Mouse (Mus musculus): ENCODE data around the gene Pvalb.

Gene Pvalb

DNA sequence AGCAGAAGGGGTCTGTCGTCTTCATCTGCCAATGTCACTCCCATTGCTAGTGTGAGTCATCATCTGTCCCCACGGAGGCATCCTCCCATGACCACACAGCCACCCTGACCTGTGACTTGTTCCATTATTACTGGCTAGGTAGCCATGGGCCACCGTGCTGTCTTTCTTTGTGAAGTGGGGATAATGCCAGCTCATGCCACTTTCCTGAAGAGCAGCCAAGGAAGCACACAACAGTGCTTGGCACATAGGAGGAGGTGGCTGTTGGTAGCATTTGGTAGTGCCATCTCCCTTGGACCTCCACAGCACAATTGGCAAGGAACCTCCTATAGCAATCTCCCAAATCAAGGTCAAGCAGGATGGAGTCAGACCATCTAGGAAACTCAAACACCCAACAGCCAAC lies 11.9 kb downstream of the Pvalb start:
- DNase-seq, result no peak

DNA sequence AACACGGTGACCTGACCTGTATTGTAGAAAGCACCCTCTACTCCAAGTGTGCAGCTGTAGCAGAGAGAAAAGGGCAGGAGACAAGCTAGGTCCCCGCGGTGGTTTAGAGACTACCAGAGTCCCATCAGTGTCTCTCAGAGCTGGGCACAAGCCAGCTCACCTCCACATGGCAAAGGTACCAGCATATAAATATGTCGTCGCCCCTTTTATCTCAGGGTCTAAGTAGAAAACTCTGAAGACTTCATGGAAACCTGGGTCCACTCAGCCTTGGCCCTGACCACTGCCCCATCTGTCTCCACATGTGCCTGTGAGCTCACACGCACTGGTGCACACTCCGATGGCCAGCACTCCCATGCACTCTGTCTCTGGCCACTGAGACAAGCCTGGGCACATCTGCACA lies 16.6 kb downstream of the Pvalb start:
- no peak for DNase-seq

DNA sequence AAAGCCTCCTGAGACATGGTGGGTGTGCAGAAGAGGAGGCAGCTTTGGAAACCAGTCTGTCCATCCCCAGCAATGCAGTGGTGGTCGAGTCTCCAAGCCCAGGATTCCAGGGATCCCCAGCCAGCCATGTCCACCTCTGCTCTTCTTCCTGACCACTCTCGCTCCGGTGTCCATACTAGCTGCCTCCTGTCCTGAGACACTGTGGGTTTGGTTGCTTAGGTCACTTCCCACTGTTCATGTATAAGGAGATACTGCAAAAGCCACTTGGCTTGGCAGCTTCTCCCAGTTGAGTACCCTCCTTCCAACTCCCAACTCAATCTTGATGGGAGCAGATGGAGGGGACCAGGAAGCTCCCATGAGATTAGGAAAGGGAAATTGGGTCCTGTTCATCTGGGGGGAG lies 17.7 kb downstream of the Pvalb start:
- no peak for DNase-seq

DNA sequence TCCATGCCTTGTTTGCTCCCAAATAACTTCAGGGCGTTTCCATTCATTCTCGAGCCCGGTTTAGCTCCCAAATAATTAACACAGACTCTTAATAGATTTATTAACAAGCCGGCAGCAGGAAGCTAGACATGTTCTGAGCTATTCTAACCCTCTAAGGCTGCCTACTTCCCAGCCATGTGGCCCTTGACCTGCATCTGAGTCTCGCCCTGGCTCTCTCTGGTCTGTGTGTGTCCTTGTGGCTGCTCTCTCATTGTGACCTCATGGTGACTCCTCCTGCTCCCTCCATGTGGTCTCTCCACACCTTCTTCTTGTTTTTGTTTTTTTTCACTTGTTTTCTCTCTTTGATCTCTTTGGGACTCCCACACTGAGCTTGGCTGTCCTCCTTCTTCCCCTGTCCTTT lies 19.3 kb downstream of the Pvalb start:
- no peak for DNase-seq

DNA sequence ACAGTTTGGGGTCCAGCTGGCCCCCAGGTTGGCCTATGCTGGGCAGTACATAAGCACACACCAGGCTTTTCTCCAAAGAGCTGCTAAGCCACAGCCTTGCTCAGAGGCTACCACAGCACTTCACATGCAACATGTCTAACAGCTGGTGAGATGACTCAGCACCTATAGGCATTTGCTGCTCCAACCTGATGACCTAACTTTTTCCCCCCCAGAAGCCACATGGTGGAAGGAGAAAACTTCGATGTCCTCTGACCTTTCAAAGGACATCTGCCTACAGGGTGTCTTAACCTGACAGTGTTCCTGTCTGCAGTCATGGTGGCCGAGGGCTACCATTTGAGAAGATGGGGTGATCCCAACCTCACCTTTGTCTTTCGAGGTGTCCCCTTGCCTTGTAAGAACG lies 20.6 kb downstream of the Pvalb start:
- no peak for DNase-seq

DNA sequence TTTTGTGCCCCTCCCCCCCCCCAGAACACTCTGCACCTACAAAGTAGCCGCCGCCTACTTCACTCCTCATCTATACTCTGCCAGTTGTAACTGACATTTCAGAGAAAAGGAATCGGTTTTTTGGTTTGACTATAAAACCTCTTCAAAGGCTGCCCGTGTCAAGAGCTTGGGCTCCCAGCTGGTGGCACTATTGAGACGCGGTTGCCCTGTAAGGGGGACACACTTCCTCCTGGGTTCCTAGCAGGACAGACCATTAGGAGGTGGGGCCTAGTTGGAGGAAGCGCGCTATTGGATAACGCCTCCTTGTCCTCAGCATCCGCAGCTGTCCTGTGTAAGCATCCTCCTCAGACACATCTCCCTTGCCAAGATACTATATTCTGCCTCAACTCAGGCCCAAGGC lies 21.3 kb downstream of the Pvalb start:
- no peak for DNase-seq

DNA sequence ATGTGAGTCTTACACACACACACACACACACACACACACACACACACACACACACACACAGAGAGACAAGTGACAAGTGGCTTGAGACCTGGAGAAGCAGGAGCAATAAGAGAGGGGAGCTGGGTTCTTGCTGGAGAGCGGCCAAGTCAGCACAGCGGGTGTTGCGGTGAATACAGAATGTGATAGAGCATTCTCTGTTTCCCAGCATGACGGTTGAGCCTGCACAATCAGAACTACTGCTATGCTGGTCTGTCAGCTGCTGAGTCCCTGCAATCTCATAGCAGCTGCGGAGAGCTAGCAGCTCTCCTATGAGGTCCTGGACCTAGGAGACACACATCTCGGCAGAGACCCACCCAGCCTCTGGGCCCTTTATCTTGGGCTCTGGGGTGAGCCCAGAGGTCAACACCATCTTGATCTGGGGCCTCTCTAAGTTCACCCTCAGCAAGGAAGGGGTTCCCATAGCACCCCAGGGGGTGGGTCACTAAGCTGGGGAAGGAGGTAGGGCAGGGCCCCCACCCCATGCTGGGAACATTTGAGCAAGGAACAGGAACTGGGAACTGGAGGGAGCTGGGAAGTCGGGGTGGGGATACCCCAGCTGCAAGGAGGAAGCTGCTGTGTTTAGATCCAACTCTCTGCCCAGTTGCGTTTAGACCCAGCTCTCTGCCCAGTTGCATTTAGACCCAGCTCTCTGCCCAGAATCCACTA lies 24.3 kb downstream of the Pvalb start:
- DNase-seq, result peak; percentile 37

DNA sequence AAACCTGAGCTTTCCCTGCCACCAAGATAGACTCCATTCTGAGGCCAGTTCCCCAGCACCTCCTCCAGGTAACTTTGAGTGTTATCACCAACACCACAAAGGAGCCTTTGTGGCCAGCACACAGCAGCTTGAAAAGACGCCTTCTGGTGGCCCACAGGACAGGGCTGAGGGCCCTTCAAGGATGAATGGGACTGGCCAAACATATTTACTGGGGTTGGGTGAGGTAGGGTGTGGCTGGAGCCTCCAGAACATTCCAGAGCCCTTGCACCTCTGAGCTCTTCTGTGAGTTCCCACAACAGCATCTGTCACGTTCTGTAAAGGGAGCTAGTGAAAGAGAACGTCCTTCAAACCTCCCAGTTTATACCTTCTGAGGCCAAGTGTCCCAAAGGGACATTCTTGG lies 26.4 kb downstream of the Pvalb start:
- no peak for DNase-seq

DNA sequence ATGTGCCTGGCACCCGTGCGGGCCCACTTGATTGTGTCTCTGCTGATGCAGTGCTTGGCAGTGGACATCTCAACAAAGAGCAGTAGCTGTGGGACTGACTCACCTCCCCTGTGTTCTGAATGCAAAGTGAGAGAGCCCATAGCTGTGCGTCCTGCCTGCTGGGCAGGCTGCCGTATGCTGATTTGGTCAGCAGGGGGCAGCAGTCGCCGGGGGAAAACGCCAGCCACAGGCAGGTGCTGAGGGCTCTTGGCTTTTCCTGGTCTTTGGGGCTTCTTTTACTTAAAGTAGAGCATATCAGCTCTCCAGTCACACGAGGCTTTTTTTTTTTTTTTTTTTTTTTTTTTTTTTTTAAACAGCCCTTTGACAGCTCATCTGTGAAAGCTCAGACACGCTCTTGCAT lies 27.8 kb downstream of the Pvalb start:
- DNase-seq, result peak; percentile 89

DNA sequence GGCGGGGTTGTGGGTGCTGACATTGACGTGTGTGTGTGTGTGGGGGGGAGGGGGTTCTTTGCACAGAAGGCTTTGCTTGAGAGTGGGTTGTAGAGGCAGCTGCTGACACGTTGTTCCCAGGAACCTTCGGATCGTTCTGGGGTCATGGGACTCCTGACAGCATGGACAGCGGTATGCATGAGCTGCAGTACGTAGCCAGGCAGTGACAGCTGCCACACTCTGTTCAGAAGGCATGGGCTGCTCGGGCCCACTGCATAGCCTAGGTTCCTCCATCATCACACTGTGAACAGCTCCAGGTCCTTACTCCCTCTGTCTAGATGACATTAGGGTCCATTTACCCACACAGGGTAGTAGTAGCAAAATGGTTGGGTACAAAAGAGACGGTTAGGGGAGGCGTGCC lies 28.9 kb downstream of the Pvalb start:
- DNase-seq, result no peak

DNA sequence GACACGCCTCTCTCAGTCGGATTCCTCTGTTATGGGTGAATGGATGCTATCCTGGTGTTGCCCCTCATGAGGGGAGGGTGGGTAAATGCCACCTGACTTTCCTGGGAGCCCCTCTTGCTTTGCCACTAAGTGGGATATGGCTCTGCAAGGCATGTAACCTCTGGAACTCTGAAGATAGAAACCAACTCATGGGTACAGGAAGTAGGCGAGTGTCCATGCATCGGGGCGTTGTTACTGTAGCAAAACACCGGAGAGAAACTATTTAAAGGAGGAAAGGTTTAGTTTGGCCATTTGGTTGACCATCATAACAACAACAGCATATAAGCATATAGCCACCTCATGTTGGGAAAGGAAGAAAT lies 31.3 kb downstream of the Pvalb start:
- no peak for DNase-seq

DNA sequence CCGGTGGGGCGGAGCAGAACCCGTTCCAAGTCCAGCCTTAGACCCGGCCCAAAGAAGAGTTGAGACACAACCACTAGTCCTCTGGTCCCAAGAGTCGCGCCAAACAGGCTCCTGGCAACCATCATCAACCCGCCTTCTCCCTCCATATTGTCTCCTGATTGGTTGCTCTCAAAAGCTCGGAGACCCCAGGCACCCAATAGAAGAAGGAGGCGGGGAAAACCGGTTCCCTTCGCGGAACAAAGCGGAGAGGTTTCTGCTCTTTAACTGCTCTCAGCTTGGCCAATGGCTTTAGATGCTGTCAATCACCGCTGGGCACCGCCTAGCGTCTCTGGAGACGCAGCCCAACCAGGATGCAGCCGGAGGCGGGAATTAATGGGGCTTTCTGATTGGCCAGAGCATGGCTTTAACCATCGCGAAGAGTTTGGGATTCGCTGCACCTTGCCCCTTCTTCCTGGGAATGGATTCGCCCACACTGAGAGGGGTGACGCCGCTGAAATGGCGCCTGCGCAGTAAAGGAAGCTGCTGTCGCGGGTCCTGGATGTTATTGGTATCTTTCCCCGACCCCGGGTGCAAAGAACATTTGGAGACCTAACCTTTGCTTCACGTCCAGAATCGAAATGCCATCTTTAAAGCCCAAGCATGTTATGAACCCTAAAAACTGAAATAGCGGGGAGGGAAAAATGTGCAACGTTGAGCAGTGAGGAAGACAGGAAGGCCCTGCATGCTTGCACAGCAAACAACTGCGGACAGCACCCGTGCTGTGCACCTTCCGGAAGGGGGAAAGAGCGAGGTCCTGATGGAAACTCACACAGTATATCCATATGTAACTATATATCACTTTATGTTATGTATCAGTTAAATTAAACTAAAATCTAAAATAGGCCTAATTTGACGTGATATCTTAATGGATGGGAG lies 32.0 kb downstream of the Pvalb start, which contains the start of gene Ift27:
TSS of gene Ift27 (minus strand) at position 136 of the 915 bp plus-strand sequence.
- DNase-seq, result peak; percentile 98

DNA sequence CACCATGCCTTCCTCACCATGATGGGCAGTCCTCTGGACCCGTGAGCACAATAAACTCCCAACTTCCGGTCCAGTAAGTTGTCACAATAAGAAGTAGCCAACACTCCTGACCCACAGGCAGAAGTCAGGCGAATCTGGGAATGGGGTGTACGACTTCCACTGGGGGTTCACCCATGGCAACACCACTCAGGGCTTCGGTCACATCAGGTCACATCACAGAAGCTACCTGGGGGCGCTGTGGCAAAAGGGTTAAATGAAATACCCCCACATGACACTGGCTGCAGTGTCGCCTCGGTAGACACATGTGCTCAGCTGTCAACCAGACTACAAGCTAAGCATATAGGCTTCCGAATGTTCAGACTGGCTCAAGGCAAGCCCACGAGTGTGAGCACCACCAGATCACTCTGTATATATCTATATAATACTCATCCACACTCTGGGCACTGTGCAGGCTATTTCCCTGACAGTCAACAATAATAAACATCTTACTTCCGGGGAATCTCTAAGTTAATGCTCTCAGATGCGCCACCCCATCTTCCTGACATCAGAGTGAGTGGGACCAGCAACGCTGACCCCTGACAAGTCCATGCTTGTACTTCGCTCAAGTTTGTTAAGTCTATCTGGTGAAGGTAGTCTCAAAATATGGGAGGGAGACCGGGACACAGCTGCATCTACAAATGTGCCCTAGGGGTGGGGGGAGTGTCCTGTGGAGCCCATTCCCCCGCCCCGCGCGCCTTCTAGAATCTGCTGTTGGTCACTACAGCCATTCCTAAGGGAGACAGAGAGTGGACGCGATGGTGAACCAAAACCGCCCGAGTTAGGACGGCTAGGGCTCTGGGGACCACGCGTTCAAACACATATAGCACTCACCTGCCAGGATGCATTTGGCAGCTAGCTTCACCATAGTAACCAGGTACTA lies 33.0 kb downstream of the Pvalb start:
- DNase-seq, result no peak

DNA sequence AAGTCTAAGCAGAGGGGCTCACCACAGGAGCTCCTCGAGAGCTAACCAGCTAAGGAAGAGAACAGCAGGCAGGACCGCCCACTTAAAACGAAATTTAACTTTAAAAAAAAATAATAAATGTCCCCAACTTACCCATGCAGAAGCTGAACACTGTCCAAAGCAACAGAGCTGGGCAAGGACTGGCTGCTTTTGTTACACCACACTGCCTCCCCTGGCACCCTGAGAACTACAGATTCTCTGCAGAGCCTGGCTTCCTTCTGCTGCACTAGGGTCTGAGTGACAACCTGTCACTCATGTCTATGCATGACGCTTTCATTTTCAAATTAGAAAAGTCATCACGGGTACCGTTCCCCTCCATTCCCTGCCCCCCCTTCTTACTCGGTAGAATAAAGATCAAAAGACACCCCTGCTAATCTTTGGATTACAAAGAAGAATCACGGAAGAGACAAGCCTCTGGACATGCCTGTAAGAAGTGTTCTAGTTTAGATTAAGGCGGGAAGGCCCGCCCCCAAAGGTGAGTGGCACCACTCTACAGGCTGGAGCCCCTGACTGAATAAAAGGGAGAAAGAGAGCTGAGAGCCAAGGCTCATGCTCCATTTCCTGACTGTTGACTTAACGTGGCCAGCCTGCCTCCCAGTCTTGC lies 33.8 kb downstream of the Pvalb start:
- no peak for DNase-seq

DNA sequence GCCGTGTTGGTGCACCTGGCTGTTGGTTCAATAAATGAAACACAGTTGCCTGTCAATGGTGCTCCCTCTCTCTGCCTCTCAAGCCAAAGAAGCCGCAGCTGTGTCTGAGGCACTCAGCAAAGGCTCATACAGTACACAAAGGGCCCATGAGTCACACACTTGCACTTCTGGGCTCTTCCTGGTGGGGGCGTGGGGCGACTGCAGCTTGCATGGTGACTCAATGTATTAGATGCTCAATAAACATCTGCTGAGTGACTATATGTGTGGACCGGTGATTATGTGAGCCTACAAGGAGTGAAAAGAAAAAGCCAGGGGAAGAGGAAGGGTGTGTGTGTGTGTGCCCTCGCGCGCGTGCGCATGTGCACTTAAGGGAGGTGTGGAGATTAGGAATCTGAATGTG lies 34.5 kb downstream of the Pvalb start:
- DNase-seq, result no peak

DNA sequence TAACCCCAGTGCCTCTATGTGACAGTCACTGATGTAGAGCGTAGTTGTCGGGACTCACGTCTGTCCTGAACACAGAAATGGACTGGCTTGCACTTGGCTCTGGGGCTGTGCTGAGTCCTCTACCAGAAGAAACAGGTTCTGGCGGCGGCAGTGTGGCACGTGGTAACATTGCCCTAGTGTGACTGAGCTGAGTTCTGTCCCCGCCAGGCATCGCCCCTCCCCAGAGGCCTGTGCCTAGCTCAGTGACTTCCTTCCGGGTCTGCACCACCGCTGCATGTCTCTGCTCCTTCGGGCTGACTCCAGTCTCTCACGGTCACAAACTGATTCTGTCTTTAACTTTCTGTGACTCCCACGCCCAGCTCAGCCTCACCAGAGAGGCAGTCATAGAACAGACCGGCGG lies 35.5 kb downstream of the Pvalb start:
- no peak for DNase-seq

DNA sequence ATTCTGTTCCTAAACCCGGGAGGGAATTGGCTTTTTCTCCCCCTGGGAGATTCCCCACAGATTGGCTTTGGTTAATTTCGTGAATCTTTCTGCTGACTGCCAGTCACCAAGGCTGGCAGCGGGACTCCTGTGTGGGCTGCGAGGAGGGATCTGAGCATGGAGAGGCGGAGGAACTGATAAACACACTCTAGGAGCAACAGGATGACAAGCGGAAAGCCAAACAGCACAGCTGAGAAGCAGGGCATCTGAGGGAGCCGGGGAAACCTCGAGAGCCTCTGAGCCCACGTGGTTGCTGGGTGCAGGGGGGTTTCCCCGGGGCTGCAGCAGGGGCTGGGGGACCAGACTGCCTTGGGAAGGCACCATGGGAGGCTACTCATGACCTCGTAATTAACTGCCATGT lies 36.6 kb downstream of the Pvalb start:
- DNase-seq, result no peak

DNA sequence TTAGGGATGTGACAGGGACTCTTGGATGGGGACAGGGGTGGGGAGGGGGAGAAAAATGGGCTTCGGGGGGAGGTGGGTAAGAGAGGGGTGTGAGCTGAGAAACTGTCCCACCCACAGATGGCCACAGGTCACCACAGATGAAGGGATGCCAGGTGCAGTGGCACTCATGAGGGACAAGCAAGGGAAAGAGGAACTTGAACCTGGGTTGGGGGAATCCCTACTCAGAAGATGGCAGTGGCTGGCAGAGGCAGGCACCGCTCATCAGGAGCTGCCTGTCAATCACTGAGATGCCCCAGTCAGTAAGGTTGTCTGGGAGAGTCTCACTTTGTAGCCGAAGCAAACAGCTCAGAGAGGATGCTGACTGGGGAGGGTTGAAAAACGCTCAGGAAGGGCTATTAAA lies 40.9 kb downstream of the Pvalb start:
- no peak for DNase-seq

DNA sequence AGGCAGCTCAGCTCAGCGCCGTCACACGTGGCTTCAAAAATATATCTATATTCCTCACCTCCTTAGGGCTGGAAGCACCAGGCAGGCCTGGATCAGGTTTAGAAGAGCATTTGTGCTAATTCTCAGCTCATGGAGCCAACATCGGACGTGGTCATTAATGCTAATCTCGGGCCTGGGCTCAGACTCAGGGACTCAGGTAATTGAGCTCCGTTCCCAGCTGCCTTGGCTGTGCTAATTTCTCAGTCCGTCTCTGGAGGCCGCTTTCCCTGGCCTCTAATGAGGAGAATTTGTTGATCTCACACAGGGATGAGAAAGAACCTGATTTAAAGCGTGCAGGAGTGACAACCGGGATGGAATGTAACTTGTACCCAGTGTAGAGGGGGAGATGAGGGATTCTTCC lies 41.7 kb downstream of the Pvalb start:
- DNase-seq, result no peak

DNA sequence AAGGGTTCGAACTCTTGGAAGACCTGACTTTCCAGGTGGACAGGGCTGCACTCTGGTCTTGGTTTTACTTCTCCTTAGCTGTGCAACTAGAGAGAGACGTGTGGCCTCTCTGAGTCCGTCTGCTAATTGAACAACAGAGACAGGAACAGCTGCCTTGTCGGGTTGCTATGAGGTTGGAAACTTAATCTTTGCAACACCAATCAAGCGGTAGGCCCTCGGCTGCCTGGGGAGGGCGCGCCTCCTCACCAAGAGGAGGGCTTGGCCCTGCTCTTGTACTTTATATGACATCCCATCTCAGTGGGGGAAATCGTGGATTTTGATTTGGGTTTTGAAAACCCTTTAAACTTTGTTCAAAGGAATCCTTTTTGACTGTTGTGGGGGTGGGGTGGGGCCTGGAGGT lies 44.3 kb downstream of the Pvalb start:
- DNase-seq, result no peak

DNA sequence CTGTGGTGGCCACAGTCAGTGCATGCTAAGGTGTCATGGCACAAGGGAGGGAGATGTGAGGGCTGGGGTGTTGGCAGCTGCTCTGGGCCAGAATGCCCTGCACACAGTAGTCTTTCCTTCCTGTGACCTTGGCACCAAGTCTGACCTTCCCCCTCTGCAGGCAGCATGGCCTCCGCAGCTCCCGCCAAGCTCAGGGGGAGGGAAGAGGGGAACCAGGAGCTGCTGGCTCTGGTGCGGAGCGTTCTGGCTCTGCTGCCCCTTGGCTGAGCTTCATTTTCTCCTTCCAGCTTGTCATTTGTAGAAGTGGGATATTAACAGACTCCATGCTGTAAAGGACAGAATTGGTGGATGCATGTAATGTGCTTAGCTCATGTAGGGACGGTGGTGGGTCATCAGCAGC lies 47.9 kb downstream of the Pvalb start:
- DNase-seq, result no peak

DNA sequence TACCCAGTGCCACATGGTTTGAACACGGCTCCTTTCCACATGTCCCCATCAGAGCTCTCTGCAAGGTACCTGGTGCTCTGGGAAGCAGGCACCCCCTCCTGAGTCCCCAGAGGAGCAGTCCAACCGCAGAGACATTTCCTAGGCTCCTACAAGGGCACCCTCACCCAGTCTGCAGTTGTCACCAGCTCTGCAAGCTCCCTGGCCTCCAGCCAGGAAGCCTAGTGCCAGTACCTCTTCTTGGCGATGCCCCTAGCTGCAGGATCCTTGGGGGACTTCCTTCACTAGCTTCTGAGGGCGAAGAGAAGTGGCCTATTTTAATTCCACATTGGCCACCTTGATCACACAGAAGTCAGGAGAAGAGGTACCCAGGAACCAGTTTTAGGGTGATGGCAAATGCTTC lies 48.4 kb downstream of the Pvalb start:
- no peak for DNase-seq

DNA sequence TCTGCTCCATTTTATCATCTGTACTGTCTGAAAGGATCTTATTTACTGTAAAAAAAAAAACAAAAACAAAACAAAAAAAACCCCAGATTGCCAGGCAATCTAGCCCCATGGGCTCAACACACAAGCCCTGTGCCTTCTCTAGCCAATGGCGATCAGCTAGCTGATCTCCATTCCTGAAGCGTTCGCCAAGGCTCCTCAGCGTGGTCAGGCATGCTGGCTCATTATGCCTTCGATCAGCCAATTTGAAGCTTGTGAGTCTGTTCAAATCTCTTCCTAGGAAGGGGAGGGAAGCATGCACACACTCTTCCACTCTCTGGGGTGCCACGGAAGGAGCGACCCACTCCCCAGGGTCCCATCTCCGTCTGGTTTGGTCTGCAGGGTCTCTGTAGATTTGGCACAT lies 48.9 kb downstream of the Pvalb start:
- no peak for DNase-seq

Measured in right cerebral cortex, postnatal 25 days (tissue).